Mouse (Mus musculus) kidney, adult 2 months (tissue): ENCODE measurements at regions not wholly inside any gene's neighbourhood (a gene's known extent, or its start where the extent isn't known, plus 50 kb on each side); places are given as distances from the start of the nearest gene placed in this dataset.

Experiments
- DNase-seq: peaks from one replicate; pipeline ENCODE4 v3.0.0; 2021
- H3K27ac ChIP-seq: fragments of 200-500 bp; 2 replicates; pipeline ENCODE4 v1.5.1; 2012; ENCODE audit warnings: low read depth, low read length, control low read depth, inconsistent platforms; ENCODE audit not compliant: insufficient read depth
- H3K27me3 ChIP-seq: fragments of 200-500 bp; replicated peaks from 2 replicates; pipeline ENCODE4 v1.6.1; 2012; ENCODE audit warnings: mild to moderate bottlenecking, moderate library complexity, low read length, inconsistent platforms; ENCODE audit not compliant: control insufficient read depth, insufficient read depth
- H3K36me3 ChIP-seq: fragments of 200-500 bp; 2 replicates; pipeline ENCODE4 v1.6.1; 2012; ENCODE audit warnings: mild to moderate bottlenecking, moderate library complexity, low read length, inconsistent platforms; ENCODE audit not compliant: control insufficient read depth, insufficient read depth
- H3K4me1 ChIP-seq: fragments of 200-500 bp; 2 replicates; pipeline ENCODE4 v1.6.1; 2011; ENCODE audit warnings: low read length; ENCODE audit not compliant: control insufficient read depth, insufficient read depth
- H3K4me3 ChIP-seq: fragments of 200-500 bp; 2 replicates; pipeline ENCODE4 v1.5.1; 2011; ENCODE audit warnings: mild to moderate bottlenecking, low read depth, low read length, control low read depth; ENCODE audit not compliant: insufficient read depth
- CTCF ChIP-seq: fragments of 200-500 bp; conservative IDR thresholded peaks from 2 replicates; pipeline ENCODE4 v1.5.1; 2011; ENCODE audit warnings: low read depth, mild to moderate bottlenecking, control low read depth, low read length, moderate library complexity, mixed read lengths; ENCODE audit not compliant: insufficient read depth, insufficient read length
- POLR2A ChIP-seq: fragments of 200-500 bp; IDR thresholded peaks from one replicate; pipeline ENCODE4 v1.6.1; 2011; ENCODE audit warnings: low read depth, low read length, control low read depth
- WGBS: fragments of 180-500 bp; shearing (Covaris S2); methylation state at CpG from one replicate; pipeline ENCODE4 v1.1.7; 2018; 5-methylcytosine and 5-hydroxymethylcytosine counted together

DNA sequence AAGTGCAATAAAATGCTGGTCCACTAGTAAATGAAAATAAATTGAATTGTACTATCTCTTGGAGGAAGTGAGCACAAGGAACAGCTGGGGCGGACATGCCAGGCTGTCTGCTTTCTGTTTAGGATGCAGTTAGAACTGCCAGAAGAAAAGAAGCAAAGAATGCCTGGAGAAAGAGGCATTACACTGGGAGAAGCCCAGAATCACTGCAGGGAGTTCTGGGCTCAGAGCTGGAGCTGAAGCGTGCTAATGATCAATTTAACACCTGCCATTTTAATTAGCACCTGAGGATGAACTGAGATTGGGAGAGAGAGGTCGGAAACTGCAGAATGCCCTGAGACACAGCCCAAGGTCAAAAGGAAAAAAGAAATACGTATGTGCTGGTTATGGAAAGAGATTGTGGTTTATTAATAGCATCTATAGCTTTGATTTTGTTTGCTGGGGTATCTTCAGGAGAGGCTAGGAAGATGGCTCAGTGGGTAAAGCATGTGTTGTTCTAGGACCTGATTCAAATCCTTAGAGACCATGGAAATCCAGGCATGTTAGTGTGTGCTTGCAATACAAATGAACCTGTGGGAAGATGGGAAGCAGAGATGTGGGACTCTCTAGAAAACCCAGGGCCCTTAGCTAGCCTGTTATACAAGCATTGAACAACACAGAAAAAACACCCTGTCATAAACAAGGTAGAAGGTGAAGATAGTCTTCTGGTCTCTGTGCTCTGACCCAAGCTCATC lies 514.2 kb downstream of the Lmo7 start:
- no peak for DNase-seq
- Histone ChIP-seq H3K27me3 (no peaks in the 10 kb centered on the region), H3K4me1 (no peaks in the 10 kb centered on the region), H3K27ac (no peak overlapping the region), H3K36me3 (no peaks in the 10 kb centered on the region), H3K4me3 (no peak overlapping the region)
- 63% methylated on average over 4 of the region's 4 CpGs for WGBS
- TF ChIP-seq POLR2A (no peak), CTCF (no peak)

DNA sequence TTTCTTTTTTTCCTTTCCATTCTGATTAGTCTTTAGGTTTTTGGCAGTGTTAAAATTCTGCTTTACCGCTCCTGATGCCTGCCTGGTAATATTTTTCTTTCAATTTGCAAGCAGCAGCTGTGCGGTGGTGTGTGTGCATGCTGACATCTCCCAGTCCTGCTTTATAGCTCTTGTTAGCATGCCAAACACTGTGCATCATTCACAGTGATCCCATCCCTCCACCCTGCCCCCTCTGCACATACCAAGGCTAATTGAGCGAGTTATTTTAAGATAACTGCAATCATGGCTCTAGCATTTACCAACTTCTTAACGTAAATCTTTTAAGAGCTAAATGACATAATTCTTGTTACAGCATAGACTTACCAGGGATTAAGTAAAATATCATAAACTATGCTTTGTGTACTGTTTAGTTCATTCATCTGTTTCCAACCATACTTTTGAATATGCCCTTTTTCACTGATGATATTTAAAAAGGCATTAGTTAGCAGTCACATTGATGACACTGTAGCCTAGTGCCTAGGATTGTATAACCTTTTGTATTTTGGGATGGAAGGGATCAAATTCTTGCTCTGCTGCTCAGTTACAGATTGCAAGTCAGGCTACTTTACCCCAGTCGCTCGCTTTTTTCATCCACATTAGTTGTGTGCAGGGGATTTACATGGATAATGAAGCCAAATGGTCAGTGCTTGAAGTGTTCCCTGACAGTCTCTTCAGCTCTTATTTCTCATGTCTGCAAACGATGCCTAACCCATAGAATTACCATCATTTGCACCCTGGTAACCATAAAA lies 487.0 kb downstream of the Lmo7 start:
- no peak for TF ChIP-seq CTCF
- no peak for TF ChIP-seq POLR2A
- peak; percentile 32 for DNase-seq
- no peak overlapping the region for H3K4me3 ChIP-seq
- H3K36me3 ChIP-seq = no peaks in the 10 kb centered on the region
- WGBS = 41% methylated on average over 7 of the region's 7 CpGs
- H3K27ac ChIP-seq = no peak overlapping the region
- H3K27me3 ChIP-seq = no peaks in the 10 kb centered on the region
- no peaks in the 10 kb centered on the region for H3K4me1 ChIP-seq

DNA sequence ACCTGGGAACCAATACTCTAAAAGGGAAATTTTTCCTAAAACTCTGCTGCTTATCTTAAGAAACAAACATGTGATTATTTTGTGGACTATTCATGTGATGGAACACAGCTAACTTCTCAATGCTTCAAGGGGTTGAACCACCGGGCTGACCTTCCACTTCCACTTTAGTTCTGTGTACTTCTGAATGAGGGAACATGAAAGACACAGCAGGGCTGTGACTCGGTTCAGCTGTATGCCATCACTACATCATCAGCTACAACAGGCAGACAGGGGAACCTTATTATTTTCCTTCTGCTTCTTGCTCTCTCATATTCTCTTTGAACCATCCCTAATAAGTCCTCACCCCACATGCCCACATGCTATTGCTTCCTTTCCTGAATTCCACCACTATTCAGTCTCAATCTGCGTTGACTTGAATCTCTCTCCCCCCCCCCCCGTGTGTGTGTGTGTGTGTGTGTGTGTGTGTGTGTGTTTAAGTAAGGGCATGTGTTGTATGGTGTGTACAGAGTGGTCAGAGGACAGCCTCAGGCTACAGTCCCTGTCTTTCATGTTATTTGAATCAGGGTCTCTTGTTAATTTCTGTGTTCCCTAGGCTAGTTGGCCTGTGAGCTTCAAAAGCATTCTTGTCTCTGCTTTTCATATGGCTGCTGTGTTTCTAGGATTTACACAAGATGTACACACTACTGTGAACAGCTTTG lies 485.7 kb downstream of the Lmo7 start:
- H3K4me3 ChIP-seq = no peak overlapping the region
- no peaks in the 10 kb centered on the region for H3K36me3 ChIP-seq
- H3K27me3 ChIP-seq = no peaks in the 10 kb centered on the region
- no peak overlapping the region for H3K27ac ChIP-seq
- WGBS = 76% methylated on average over 4 of the region's 4 CpGs
- H3K4me1 ChIP-seq = no peaks in the 10 kb centered on the region
- TF ChIP-seq CTCF (no peak), POLR2A (no peak)
- DNase-seq = no peak

DNA sequence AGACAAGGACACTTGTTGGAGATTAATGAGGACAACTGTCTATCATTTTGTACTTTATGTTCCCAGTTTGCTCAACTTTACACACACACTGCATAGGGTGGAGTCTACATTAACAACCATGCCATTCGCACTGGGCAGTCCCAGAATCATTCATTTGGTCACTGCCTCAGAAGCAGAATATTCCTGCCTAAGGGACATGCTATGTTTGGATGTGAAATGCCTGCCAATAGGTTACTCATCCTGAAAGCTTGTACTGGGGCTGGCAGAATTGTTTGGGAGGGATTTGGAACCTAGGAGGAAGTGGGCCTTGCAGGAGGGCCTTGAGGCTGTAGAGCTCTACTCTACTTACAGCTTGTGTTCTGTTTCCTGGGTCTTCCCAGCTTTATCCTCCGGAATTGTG lies 482.3 kb downstream of the Lmo7 start:
- Histone ChIP-seq H3K27me3 (no peaks in the 10 kb centered on the region), H3K36me3 (no peaks in the 10 kb centered on the region), H3K4me3 (no peak overlapping the region), H3K27ac (no peak overlapping the region), H3K4me1 (no peaks in the 10 kb centered on the region)
- no peak for DNase-seq
- 84% methylated on average over 2 of the region's 2 CpGs for WGBS
- TF ChIP-seq POLR2A = no peak
- no peak for TF ChIP-seq CTCF

DNA sequence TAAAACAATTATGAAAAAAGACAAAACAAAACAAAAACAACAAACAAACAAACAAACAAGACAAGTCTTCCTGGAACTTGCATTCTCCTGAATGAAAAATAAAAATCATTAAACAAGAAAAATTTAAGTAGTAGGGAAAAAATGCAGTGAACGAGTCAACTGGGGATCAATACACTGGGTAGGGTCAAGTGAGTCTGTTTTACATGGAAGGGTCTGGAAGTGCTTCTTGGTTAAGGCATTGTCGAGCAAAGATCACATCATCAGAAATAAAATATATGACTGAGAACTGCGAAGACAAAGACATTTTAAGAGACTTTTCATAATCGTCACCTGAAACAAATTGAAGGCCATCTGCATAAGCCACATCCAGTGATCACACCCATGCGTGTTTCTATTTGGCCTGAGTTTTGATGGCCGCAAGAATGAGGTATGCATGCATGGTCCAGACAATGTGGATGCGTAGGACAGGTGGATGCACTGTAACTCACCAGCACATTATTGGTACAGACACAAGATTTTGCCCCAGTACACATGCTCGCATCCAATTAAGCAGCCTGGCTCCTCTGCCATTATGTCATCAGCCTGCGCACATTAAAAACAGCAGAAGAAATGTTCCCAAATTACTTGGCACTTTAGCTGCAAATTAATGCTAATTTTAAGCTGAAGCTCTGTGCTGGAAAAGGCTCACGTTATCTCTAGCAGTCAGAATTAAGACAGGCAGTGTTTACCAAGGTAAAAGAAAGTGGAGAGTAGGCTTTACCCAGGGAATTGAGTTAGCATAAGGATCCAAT lies 475.3 kb downstream of the Lmo7 start:
- Histone ChIP-seq H3K4me3 (no peak overlapping the region), H3K36me3 (no peaks in the 10 kb centered on the region), H3K27ac (no peak overlapping the region), H3K27me3 (no peaks in the 10 kb centered on the region), H3K4me1 (no peaks in the 10 kb centered on the region)
- DNase-seq = no peak
- TF ChIP-seq CTCF (no peak), POLR2A (no peak)
- WGBS = 84% methylated on average over 10 of the region's 10 CpGs

DNA sequence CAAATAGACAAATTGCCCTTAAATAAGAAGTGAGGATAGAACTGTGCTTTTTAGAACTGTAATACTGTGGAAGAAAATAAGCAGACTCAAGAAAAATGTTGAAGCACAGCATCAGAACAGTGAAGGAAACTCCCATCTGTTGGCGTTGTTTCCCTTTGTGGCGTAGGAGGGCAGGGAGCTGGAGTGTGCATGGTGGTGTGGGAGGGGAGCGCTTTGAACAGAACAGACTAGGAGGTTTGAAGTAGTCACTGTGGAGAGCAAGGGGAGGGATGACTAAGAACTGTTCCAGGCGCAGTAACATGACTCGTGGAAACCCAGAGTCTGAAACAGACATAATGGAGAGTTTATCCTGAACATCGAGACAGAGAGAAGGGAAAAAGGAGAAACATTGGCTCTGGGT lies 469.7 kb downstream of the Lmo7 start:
- H3K36me3 ChIP-seq = no peaks in the 10 kb centered on the region
- TF ChIP-seq CTCF = no peak
- no peak for TF ChIP-seq POLR2A
- no peaks in the 10 kb centered on the region for H3K27me3 ChIP-seq
- no peaks in the 10 kb centered on the region for H3K4me1 ChIP-seq
- H3K27ac ChIP-seq = no peak overlapping the region
- WGBS = 73% methylated on average over 6 of the region's 6 CpGs
- H3K4me3 ChIP-seq = no peak overlapping the region
- DNase-seq = no peak
